Mouse (Mus musculus): ENCODE data around the gene Cwc22. TPM values are rescaled to one million over a fixed set of nuclear protein-coding genes. Genes with fewer than 3 reads are reported as not detected.

Cwc22 gene
- total and polyA plus RNA-seq, 2 experiments from 2014 or later, result 9.0 to 9.6 TPM

DNA sequence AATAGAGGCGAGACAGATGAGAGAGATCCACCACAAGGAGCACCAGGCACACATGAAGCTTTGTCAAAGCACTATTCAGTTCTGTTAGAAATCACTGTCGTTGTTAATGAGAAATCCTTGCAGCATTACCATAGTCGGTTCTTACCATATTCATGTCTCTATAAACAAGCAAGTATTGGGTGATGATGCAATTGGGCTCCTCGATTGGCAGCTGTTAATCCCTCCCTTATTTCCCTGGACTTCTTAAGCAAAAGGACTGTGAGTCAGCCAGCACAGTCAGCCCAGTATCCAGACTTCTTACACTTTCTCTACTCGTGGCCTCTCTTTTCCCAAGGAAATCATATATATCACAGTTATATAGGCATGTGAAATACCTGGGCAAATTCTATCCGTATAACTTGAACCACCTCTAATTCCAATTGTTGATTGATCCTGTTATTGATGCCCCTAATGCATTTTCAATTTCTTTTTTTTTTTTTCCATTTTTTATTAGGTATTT lies 5.3 kb upstream of the Cwc22 start:
- H3K36me3 ChIP-seq (ENCODE audit: insufficient read depth, low read length), result no peaks in the 10 kb centered on the region
- H3K27ac ChIP-seq, result no peak overlapping the region
- H3K4me3 ChIP-seq (ENCODE audit: low read length), result no peak overlapping the region
- no peak overlapping the region for H3K9ac ChIP-seq (replicated peaks; ENCODE audit: low read length)
- H3K27me3 ChIP-seq (ENCODE audit: insufficient read depth, low read length), result no peaks in the 10 kb centered on the region
- DNase-seq (ENCODE audit: low spot score), result no peak
- TF ChIP-seq CTCF (IDR thresholded peaks at IDR 0.05; ENCODE audit: low read depth), result no peak
- no peak for ATAC-seq
- H3K4me1 ChIP-seq (ENCODE audit: insufficient read depth, low read length), result no peaks in the 10 kb centered on the region
- no peaks in the 10 kb centered on the region for H3K9me3 ChIP-seq (ENCODE audit: low read length)
- no peak overlapping the region for H3K4me2 ChIP-seq (ENCODE audit: low read depth, low read length)
- WGBS, result 88% methylated on average over 6 of the region's 6 CpGs

DNA sequence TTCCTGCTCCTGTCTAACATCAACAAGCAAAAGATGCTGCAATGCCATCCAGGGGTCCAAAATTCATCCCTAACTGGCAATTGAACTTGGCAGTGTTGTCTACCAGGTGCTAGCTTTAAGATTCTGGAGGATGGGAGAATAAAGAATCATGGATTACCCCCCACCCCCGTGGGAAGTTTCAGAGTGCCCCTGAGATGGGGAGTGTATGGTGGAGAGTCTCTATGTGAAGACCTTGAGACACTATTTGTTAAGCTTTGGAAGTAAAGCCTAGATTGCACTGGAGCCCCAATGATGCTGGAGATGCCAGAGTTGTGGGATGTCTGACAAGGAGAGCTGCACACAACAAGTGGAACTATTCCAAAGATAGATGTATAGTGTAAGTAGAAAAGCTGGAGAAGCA lies 3.9 kb upstream of the Cwc22 start:
- 69% methylated on average over 1 of the region's 1 CpGs for WGBS
- H3K27ac ChIP-seq, result no peak overlapping the region
- no peak for ATAC-seq
- no peaks in the 10 kb centered on the region for H3K9me3 ChIP-seq (ENCODE audit: low read length)
- H3K4me1 ChIP-seq (ENCODE audit: insufficient read depth, low read length), result peaks cover 3% of the 10 kb centered on the region
- H3K4me2 ChIP-seq (ENCODE audit: low read depth, low read length), result no peak overlapping the region
- no peaks in the 10 kb centered on the region for H3K36me3 ChIP-seq (ENCODE audit: insufficient read depth, low read length)
- no peak overlapping the region for H3K4me3 ChIP-seq (ENCODE audit: low read length)
- no peak for DNase-seq (ENCODE audit: low spot score)
- no peak for TF ChIP-seq CTCF (IDR thresholded peaks at IDR 0.05; ENCODE audit: low read depth)
- H3K27me3 ChIP-seq (ENCODE audit: insufficient read depth, low read length), result no peaks in the 10 kb centered on the region
- H3K9ac ChIP-seq (replicated peaks; ENCODE audit: low read length), result no peak overlapping the region

DNA sequence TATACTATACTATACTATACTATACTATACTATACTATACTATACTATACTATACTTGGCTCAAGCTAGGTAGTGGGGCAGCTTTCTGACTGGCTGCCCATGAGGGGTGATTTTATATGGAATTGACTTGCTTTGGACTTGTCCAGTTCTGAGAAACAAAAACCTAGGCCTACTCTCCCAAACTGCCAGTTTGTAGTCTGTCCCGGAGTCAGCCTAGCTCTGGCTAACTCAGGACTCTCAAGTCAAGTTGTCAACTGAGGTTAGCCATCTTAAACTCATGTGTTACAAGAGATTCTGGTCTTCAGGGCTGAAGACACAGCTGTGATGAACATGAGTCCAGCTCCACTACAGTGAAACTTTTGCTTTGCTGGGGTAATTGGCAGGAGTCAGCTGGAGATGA lies 3.3 kb upstream of the Cwc22 start:
- no peak overlapping the region for H3K27ac ChIP-seq
- H3K4me3 ChIP-seq (ENCODE audit: low read length), result no peak overlapping the region
- no peaks in the 10 kb centered on the region for H3K9me3 ChIP-seq (ENCODE audit: low read length)
- ATAC-seq (no peak), DNase-seq (ENCODE audit: low spot score) (no peak)
- H3K9ac ChIP-seq (replicated peaks; ENCODE audit: low read length), result no peak overlapping the region
- H3K4me2 ChIP-seq (ENCODE audit: low read depth, low read length), result no peak overlapping the region
- H3K4me1 ChIP-seq (ENCODE audit: insufficient read depth, low read length), result peaks cover 9% of the 10 kb centered on the region
- WGBS, result 88% methylated on average over 1 of the region's 1 CpGs
- H3K36me3 ChIP-seq (ENCODE audit: insufficient read depth, low read length), result no peaks in the 10 kb centered on the region
- H3K27me3 ChIP-seq (ENCODE audit: insufficient read depth, low read length), result no peaks in the 10 kb centered on the region
- no peak for TF ChIP-seq CTCF (IDR thresholded peaks at IDR 0.05; ENCODE audit: low read depth)

DNA sequence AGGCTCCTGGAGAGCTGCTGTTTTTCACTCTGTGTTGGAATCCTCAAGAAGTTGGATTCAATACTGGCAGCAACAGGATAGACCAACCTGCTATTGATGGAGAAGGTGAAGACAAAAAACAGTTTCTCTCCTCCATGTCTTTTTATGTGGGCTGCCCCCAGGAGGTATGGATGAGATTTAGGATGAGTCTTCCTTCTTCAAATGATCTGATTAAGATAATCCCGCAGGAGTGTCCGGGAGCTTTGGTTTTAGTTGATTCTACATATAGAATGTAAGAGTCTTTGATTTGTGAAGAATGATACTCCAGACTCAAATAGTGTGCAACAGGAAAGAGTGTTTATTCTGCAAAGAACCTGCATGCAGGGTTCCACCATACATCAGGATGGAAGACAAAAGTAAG lies 2.7 kb upstream of the Cwc22 start:
- Histone ChIP-seq H3K4me1 (ENCODE audit: insufficient read depth, low read length) (peaks cover 9% of the 10 kb centered on the region), H3K9me3 (ENCODE audit: low read length) (no peaks in the 10 kb centered on the region), H3K4me3 (ENCODE audit: low read length) (no peak overlapping the region), H3K4me2 (ENCODE audit: low read depth, low read length) (no peak overlapping the region), H3K27me3 (ENCODE audit: insufficient read depth, low read length) (no peaks in the 10 kb centered on the region), H3K36me3 (ENCODE audit: insufficient read depth, low read length) (no peaks in the 10 kb centered on the region), H3K9ac (replicated peaks; ENCODE audit: low read length) (no peak overlapping the region), H3K27ac (no peak overlapping the region)
- ATAC-seq (no peak), DNase-seq (ENCODE audit: low spot score) (no peak)
- no peak for TF ChIP-seq CTCF (IDR thresholded peaks at IDR 0.05; ENCODE audit: low read depth)
- 81% methylated on average over 2 of the region's 2 CpGs for WGBS

DNA sequence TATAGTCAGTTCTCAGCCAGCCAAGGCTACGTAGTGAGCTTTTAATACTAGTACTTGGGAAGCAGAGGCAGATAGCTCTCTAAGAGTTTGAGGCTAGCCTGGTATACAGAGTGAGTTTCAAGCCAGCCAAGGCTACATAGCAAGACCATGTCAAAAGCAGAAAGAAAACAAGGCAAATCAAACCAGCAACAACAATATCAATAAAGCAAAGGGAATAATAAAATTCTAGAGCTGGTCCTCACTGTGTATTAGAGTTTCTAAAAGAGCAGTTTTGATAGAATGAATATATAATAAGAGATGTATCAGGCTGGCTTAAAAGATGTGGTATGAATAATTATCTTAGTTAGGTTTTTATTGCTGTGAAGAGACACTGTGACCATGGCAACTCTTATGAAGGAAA lies 2.0 kb upstream of the Cwc22 start:
- ATAC-seq, result no peak
- Histone ChIP-seq H3K9ac (replicated peaks; ENCODE audit: low read length) (no peak overlapping the region), H3K27me3 (ENCODE audit: insufficient read depth, low read length) (no peaks in the 10 kb centered on the region), H3K4me2 (ENCODE audit: low read depth, low read length) (no peak overlapping the region), H3K4me3 (ENCODE audit: low read length) (no peak overlapping the region), H3K4me1 (ENCODE audit: insufficient read depth, low read length) (peaks cover 9% of the 10 kb centered on the region), H3K9me3 (ENCODE audit: low read length) (no peaks in the 10 kb centered on the region), H3K27ac (no peak overlapping the region), H3K36me3 (ENCODE audit: insufficient read depth, low read length) (no peaks in the 10 kb centered on the region)
- WGBS, result 80% methylated on average over 1 of the region's 1 CpGs
- no peak for DNase-seq (ENCODE audit: low spot score)
- no peak for TF ChIP-seq CTCF (IDR thresholded peaks at IDR 0.05; ENCODE audit: low read depth)

DNA sequence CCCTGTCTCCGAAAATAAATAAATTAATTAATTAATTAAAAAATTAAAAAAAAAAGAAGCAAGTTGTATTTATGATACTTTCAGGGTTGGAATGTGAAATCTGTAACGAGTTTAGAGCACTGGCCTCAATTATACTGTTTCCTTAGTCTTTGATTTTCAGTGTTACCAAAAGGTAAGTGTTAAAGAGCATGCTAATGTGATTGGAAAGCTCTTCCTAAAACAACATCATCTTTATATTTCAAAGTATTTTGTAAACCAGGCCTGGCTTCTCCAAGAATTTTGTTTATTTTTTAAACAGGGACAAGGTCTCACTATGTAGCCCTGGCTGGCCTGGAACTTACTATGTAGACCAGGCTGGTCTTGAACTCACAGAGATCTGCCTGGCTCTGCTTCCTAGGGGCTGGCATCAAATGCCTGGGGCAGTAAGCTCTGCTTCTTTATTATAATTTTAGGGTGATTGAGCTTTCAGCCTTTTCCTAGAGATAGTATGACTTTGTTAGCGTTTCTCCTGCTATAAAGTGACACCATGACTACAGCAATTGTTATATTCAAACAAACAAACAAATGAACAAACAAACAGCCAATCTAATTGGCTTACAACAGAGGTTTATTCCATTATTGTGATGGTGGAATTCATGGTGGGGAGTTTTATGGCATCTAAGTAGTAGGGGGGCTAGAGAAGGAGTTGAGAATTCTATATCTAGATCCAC lies 1.1 kb upstream of the Cwc22 start:
- no peak overlapping the region for H3K9ac ChIP-seq (replicated peaks; ENCODE audit: low read length)
- no peak overlapping the region for H3K4me2 ChIP-seq (ENCODE audit: low read depth, low read length)
- WGBS, result 69% methylated on average over 3 of the region's 3 CpGs
- H3K27me3 ChIP-seq (ENCODE audit: insufficient read depth, low read length), result no peaks in the 10 kb centered on the region
- no peak for DNase-seq (ENCODE audit: low spot score)
- H3K27ac ChIP-seq, result no peak overlapping the region
- no peak for TF ChIP-seq CTCF (IDR thresholded peaks at IDR 0.05; ENCODE audit: low read depth)
- H3K4me3 ChIP-seq (ENCODE audit: low read length), result no peak overlapping the region
- H3K9me3 ChIP-seq (ENCODE audit: low read length), result no peaks in the 10 kb centered on the region
- H3K36me3 ChIP-seq (ENCODE audit: insufficient read depth, low read length), result no peaks in the 10 kb centered on the region
- ATAC-seq, result no peak
- H3K4me1 ChIP-seq (ENCODE audit: insufficient read depth, low read length), result peaks cover 9% of the 10 kb centered on the region

DNA sequence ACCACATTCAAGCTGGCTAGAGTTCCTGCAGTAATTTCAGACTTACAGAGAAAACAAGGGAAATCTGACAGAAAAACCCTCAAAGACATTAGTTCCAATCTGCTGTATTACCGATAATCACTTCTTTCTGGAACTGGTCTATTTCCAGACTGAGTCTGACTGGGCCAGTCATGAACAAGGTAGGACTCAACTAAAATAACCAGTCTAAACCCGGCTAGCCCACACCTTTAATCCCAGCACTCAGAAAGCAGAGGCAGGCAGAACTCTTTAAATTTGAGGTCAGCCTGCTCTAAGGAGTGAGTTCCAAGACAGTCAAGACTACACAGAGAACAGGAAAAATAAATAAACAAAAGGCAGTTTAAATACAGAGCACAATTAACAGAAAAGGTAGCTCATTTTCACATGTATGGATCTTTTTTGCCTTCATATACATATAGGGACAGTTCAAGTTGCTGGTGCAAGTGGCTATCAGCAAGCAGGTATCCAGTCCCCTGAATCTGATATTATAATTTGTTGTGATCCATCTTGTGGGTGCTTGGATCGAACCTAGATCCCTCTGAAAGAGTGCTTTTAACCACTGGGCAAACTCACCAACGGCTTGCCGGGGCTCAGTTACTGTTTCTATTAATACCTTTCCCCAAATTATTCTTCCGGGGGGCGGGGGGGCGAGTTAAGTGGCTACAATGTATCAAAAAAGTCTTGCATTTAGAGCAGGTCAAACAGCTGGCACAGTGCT lies 1.1 kb downstream of the Cwc22 start:
- Histone ChIP-seq H3K9ac (replicated peaks; ENCODE audit: low read length) (peak overlapping the region; percentile 83), H3K4me1 (ENCODE audit: insufficient read depth, low read length) (peaks cover 9% of the 10 kb centered on the region), H3K4me3 (ENCODE audit: low read length) (peak overlapping the region; percentile 82), H3K4me2 (ENCODE audit: low read depth, low read length) (peak overlapping the region; percentile 91), H3K27ac (peak overlapping the region; percentile 89; the same call in 1 of the 2 replicates), H3K27me3 (ENCODE audit: insufficient read depth, low read length) (no peaks in the 10 kb centered on the region), H3K36me3 (ENCODE audit: insufficient read depth, low read length) (no peaks in the 10 kb centered on the region), H3K9me3 (ENCODE audit: low read length) (no peaks in the 10 kb centered on the region)
- WGBS, result 46% methylated on average over 8 of the region's 8 CpGs
- DNase-seq (ENCODE audit: low spot score), result no peak
- ATAC-seq, result no peak
- TF ChIP-seq CTCF (IDR thresholded peaks at IDR 0.05; ENCODE audit: low read depth), result no peak
